Mouse (Mus musculus): ENCODE measurements around the gene Gm49339.
"Not testable (repeated sequence)": the region's sequence is repeated elsewhere in the genome, so short reads cannot be mapped to it uniquely, and the experiment has no call there.

Gene Gm49339

GRCm38 (mm10) chr10:51480397-51480796 lies at the start of gene Gm49339, which contains the start of gene Lilr4b:
Gm49339 (plus strand) TSS chr10:51480612.
Lilr4b (plus strand) TSS chr10:51480632.
- DNase-seq (ENCODE audit: low read depth, low spot score) = not testable (repeated sequence)

GRCm38 (mm10) chr10:51432940-51433339 lies 47.5 kb upstream of the Gm49339 start:
- no peak for DNase-seq (ENCODE audit: low read depth, low spot score)

GRCm38 (mm10) chr10:51435684-51436083 lies 44.7 kb upstream of the Gm49339 start:
- no peak for DNase-seq (ENCODE audit: low read depth, low spot score)

- no peak for DNase-seq (ENCODE audit: low read depth, low spot score)
These were observed 28.8 kb upstream of the Gm49339 start for GRCm38 (mm10) chr10:51451610-51452009.

GRCm38 (mm10) chr10:51453616-51454298 lies 26.7 kb upstream of the Gm49339 start:
- no peak for DNase-seq (ENCODE audit: low read depth, low spot score)

- no peak for DNase-seq (ENCODE audit: low read depth, low spot score)
These were observed 26.0 kb upstream of the Gm49339 start for GRCm38 (mm10) chr10:51454365-51454764.

- no peak for DNase-seq (ENCODE audit: low read depth, low spot score)
These were observed 24.6 kb upstream of the Gm49339 start for GRCm38 (mm10) chr10:51455762-51456161.

GRCm38 (mm10) chr10:51456369-51456768 lies 24.0 kb upstream of the Gm49339 start:
- DNase-seq (ENCODE audit: low read depth, low spot score) = no peak

GRCm38 (mm10) chr10:51463800-51464199 lies 16.6 kb upstream of the Gm49339 start:
- not testable (repeated sequence) for DNase-seq (ENCODE audit: low read depth, low spot score)

GRCm38 (mm10) chr10:51490691-51491090 lies 10.3 kb downstream of the Gm49339 start, which contains the start of gene Lilrb4a:
Lilrb4a (plus strand) TSS chr10:51490956.
- DNase-seq (ENCODE audit: low read depth, low spot score) = not testable (repeated sequence)

- DNase-seq (ENCODE audit: low read depth, low spot score) = no peak
These were observed 39.6 kb downstream of the Gm49339 start for GRCm38 (mm10) chr10:51520021-51520420.

- DNase-seq (ENCODE audit: low read depth, low spot score) = no peak
These were observed 41.0 kb downstream of the Gm49339 start for GRCm38 (mm10) chr10:51521453-51521852.

GRCm38 (mm10) chr10:51526090-51526489 lies 45.7 kb downstream of the Gm49339 start:
- no peak for DNase-seq (ENCODE audit: low read depth, low spot score)

GRCm38 (mm10) chr10:51526633-51527032 lies 46.2 kb downstream of the Gm49339 start:
- DNase-seq (ENCODE audit: low read depth, low spot score) = no peak

- DNase-seq (ENCODE audit: low read depth, low spot score) = no peak
These were observed 48.5 kb downstream of the Gm49339 start for GRCm38 (mm10) chr10:51528840-51529434.

GRCm38 (mm10) chr10:51529497-51529896 lies 49.1 kb downstream of the Gm49339 start:
- no peak for DNase-seq (ENCODE audit: low read depth, low spot score)

- no peak for DNase-seq (ENCODE audit: low read depth, low spot score)
These were observed 50.4 kb downstream of the Gm49339 start for GRCm38 (mm10) chr10:51530813-51531212.

Data from embryo, embryonic 11.5 days (tissue).